Mouse (Mus musculus): Measurements from ENCODE around the gene Galm. TPM values are rescaled to one million over a fixed set of nuclear protein-coding genes. Genes with fewer than 3 reads are reported as not detected.

Gene Galm
- polyA plus RNA-seq, 1 experiment from 2014 or later, result 8.6 TPM

DNA sequence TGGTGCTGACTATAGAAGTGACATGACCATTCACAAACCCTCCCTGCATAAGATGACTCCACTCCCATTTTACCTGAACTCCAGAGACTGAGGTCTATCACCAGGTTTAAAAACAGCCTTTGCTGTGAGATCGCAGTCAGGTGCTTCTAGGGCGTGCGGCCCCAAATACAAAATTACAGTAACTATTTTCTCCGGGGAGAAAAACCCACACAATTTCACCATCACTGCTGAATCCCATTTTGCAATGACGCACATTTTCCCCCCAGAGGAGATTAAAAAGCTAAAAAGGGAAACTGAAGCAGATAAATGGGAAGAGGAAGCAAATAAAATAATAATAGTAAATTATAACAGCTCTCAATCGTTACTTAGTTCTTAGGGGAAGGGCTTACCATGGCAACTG, 27.4 kb upstream of the Galm start:
- Histone ChIP-seq H3K27me3 (ENCODE audit: insufficient read depth, poor library complexity, severe bottlenecking) (no peaks in the 10 kb centered on the region), H3K4me3 (no peak overlapping the region), H3K27ac (no peak overlapping the region), H3K9me3 (no peaks in the 10 kb centered on the region), H3K36me3 (no peaks in the 10 kb centered on the region), H3K4me1 (peaks cover 11% of the 10 kb centered on the region)
- DNase-seq (ENCODE audit: low spot score), result no peak
- 82% methylated on average over 6 of the region's 6 CpGs for WGBS

DNA sequence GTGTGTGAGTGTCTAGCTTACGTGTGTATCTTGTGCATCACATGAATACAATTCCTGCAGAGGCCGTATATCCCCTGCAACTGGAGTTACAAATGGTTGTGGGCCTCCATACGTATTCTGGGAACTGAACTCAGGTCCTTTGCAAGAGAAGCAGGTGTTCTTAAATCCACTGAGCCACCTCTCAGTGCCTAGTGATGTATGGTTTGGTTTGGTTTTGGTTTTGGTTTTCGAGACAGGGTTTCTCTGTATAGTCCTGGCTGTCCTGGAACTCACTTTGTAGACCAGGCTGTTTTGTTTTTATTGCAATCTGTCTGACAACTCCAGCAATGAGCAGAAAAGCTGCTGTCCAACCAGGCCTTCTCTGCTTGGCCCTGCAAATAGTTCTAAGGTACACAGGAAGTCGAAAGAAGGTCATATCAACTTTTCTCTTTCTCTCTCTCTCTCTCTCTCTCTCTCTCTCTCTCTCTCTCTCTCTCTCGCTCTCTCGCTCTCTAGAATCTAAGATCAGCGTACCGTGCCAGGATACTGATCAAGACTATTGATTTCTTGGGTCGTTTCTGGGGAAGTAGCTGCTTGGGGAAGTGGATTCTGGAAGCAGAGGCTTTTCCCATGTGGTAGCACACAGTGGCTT, 21.8 kb upstream of the Galm start:
- no peak for DNase-seq (ENCODE audit: low spot score)
- Histone ChIP-seq H3K9me3 (no peaks in the 10 kb centered on the region), H3K27ac (no peak overlapping the region), H3K4me3 (no peak overlapping the region), H3K36me3 (no peaks in the 10 kb centered on the region), H3K4me1 (no peaks in the 10 kb centered on the region; the same call in 1 of the 2 replicates), H3K27me3 (ENCODE audit: insufficient read depth, poor library complexity, severe bottlenecking) (no peaks in the 10 kb centered on the region)
- 80% methylated on average over 10 of the region's 10 CpGs for WGBS

DNA sequence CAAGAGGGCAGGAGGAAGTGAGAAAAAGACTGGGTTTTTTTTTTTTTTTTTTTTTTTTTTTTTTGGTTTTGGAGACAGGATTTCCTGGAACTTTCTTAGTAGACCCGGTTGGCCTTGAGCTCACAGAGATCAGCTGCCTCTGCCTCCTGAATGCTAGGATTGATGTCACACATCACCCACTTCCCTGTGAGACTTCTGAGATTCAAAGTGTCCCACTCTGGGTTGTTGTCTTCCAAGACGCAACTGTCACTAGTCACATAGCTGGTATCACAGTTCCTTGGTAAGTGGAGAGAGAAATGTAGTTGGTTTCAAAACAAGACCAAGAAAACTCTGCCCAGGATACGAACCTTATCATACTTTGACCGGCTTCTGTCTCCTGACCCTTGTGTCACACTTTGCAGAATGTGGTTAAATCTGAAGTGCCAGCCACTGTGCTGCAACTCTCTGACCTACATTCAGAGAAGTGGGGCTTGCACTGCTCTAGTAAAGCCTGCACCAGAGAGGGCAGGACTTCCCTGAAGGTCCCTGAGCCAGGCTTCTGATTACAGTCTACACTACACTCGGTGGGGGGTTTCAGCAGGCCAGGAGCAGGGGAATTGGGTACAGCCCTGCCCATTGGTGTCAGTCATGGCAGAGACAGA, 14.5 kb upstream of the Galm start:
- Histone ChIP-seq H3K9me3 (peaks cover 1% of the 10 kb centered on the region; the same call in 1 of the 2 replicates), H3K36me3 (no peaks in the 10 kb centered on the region), H3K27me3 (ENCODE audit: insufficient read depth, poor library complexity, severe bottlenecking) (no peaks in the 10 kb centered on the region)

DNA sequence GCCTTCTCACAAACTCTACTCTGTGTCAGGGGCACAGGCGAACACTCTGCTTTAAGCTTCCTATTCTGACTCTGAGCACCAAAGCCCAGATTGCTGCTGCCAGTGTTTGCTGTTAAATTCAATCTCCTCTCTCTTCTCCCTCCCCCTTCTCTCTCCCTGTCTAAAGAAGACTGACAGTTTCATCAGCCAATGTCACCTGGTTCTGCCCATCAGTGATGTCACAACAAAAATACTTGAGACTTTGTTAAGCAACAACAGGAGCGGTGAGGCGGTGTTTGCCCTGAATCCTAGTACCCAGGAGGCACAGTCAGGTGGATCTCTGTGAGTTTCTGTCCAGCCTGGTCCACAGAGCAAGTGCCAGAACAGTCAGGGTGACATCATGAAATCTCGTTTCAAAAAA, 13.8 kb upstream of the Galm start:
- 80% methylated on average over 4 of the region's 4 CpGs for WGBS
- no peak for DNase-seq (ENCODE audit: low spot score)
- Histone ChIP-seq H3K4me1 (peaks cover 6% of the 10 kb centered on the region), H3K36me3 (no peaks in the 10 kb centered on the region), H3K27me3 (ENCODE audit: insufficient read depth, poor library complexity, severe bottlenecking) (no peaks in the 10 kb centered on the region), H3K27ac (no peak overlapping the region), H3K4me3 (no peak overlapping the region), H3K9me3 (peaks cover 4% of the 10 kb centered on the region; the same call in 1 of the 2 replicates)

More for the DNA sequence above, 14.5 kb upstream of the Galm start:
- Histone ChIP-seq H3K27ac (no peak overlapping the region), H3K4me3 (no peak overlapping the region), H3K4me1 (peaks cover 6% of the 10 kb centered on the region)
- WGBS, result 47% methylated on average over 5 of the region's 5 CpGs
- DNase-seq (ENCODE audit: low spot score), result no peak

DNA sequence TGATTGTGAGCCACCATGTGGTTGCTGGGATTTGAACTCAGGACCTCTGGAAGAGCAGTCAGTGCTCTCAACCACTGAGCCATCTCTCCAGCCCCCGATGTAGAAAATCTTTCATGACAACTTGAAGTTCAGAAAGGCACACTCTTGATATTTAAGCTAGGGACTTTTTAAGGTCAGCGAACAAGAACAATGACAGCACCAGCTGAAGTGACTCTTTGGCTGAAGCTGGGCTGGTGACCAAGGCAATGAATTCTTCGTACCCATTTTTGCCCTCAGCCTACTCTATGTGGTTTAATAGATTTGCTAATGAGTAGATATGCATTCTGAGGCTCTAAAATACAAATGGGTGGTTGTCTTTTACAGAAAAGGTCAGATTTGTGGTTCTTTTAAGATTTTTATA, 6.9 kb upstream of the Galm start:
- H3K27me3 ChIP-seq (ENCODE audit: insufficient read depth, poor library complexity, severe bottlenecking), result no peaks in the 10 kb centered on the region
- H3K36me3 ChIP-seq, result no peaks in the 10 kb centered on the region
- no peak overlapping the region for H3K27ac ChIP-seq
- 90% methylated on average over 3 of the region's 3 CpGs for WGBS
- H3K4me3 ChIP-seq, result no peak overlapping the region
- no peak for DNase-seq (ENCODE audit: low spot score)
- peaks cover 4% of the 10 kb centered on the region; the same call in 1 of the 2 replicates for H3K9me3 ChIP-seq
- no peaks in the 10 kb centered on the region; the same call in 1 of the 2 replicates for H3K4me1 ChIP-seq

DNA sequence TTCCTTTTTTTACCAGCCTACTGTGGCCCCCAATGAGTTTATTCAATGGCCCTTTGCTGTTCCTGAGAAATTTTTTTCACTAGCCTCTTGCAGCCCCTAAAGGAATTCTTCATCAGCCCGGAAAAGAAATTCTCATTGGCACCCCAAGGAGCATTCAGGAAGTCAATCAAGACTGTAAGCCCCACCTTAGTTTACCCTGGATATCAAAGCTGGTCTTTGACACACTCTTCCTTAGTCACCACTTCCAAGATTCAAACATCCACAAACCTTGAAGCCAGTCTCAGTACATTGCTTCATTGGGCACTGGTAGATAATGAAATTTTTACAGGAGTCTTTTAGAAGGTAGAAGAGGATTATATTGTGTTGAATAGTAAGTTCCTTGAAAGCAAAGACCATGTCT, 5.4 kb upstream of the Galm start:
- Histone ChIP-seq H3K9me3 (peaks cover 4% of the 10 kb centered on the region; the same call in 1 of the 2 replicates), H3K27ac (no peak overlapping the region), H3K27me3 (ENCODE audit: insufficient read depth, poor library complexity, severe bottlenecking) (no peaks in the 10 kb centered on the region), H3K4me1 (no peaks in the 10 kb centered on the region; the same call in 1 of the 2 replicates), H3K36me3 (no peaks in the 10 kb centered on the region), H3K4me3 (no peak overlapping the region)
- no peak for DNase-seq (ENCODE audit: low spot score)
- WGBS, result 84% methylated on average over 1 of the region's 1 CpGs

DNA sequence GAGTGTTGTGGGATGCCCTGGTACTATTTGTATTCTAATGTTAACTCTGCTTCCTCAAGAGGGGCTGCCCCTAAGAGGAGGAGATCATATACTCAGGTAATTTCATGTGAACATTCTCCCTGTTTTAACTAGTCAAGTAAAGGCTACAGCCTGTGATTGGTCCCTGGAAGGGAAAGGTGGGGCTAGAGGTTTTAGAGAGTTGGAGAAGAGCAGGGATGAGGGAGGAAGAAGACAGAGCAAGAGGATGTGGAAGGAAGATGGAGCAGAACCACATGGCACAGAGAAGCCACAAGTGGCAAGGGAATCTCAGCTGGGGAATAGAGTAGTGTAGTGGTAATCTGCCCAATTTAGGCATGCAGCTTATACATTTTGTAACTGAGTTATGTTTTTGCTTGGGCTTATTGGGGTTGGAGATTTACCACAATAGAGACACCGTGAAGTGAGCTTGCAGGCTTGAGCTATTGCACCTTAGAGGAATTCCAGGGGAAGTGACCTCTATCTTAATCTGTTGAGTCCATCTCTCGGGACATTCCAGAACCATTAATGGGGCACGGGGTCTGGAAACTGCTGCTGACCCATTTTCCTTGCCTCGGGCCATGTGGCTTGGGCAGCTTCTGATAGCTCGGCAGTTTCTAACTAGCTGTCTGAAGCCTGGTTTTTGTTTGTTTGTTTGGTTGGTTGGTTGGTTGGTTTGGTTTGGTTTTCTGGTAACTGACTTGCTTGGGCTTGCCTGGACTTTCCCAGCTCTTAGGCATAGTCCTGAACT, 2.1 kb upstream of the Galm start:
- no peak for DNase-seq (ENCODE audit: low spot score)
- peaks cover 8% of the 10 kb centered on the region; the same call in 1 of the 2 replicates for H3K4me1 ChIP-seq
- no peak overlapping the region for H3K27ac ChIP-seq
- no peaks in the 10 kb centered on the region for H3K27me3 ChIP-seq (ENCODE audit: insufficient read depth, poor library complexity, severe bottlenecking)
- WGBS, result 71% methylated on average over 5 of the region's 5 CpGs
- H3K9me3 ChIP-seq, result no peaks in the 10 kb centered on the region
- no peak overlapping the region for H3K4me3 ChIP-seq
- H3K36me3 ChIP-seq, result no peaks in the 10 kb centered on the region

DNA sequence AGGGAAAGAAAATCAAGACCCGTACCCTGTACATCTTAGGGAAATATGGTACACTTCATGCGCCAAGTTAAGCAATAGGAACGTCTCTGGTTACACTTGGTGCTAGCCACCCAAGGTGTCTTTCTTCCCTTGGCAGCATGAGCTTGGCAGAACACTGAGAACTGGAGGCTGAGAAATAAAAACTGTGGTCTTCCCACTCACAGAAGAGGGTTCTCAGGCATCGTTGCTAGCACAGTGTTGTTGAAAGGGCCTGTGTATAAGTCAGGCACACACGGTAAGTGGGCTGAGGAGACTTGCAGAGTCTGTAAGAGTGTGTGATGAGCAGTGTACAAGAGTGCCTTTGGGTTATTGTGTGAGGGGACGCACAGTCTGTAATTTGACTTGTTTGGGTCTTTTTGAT, 1.1 kb upstream of the Galm start:
- WGBS, result 84% methylated on average over 6 of the region's 6 CpGs
- H3K4me3 ChIP-seq, result no peak overlapping the region
- no peaks in the 10 kb centered on the region for H3K9me3 ChIP-seq
- H3K36me3 ChIP-seq, result no peaks in the 10 kb centered on the region
- peaks cover 8% of the 10 kb centered on the region; the same call in 1 of the 2 replicates for H3K4me1 ChIP-seq
- DNase-seq (ENCODE audit: low spot score), result no peak
- H3K27me3 ChIP-seq (ENCODE audit: insufficient read depth, poor library complexity, severe bottlenecking), result no peaks in the 10 kb centered on the region
- no peak overlapping the region for H3K27ac ChIP-seq

DNA sequence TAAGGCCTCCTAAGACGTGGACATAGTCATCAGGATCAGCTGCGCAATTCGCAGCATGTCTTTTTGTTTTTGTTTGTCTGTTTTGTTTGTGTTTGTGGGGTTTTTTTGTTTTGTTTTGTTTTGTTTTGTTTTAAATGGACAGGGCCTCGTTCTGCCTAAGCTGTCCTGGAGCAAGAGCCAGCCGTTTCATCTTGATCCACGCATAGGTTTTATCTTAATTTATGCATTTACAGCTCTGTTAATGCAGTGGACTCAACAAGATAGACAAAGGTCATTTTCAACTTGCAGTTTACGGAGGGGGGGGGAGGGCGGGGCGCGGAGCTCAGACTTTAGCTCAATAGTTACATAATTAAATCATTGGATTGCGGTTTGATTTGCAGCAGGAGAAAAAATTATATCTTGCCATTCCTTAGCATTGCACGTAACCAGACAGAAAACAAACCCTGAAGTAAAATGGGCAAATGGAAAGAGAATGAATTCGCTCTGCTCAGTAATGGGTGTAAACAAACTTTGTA, 1.3 kb downstream of the Galm start:
- Histone ChIP-seq H3K27ac (no peak overlapping the region), H3K27me3 (ENCODE audit: insufficient read depth, poor library complexity, severe bottlenecking) (no peaks in the 10 kb centered on the region), H3K9me3 (no peaks in the 10 kb centered on the region), H3K4me1 (peaks cover 12% of the 10 kb centered on the region; the same call in 1 of the 2 replicates), H3K4me3 (no peak overlapping the region; the same call in 1 of the 2 replicates), H3K36me3 (no peaks in the 10 kb centered on the region)
- 84% methylated on average over 13 of the region's 13 CpGs for WGBS
- no peak for DNase-seq (ENCODE audit: low spot score)

DNA sequence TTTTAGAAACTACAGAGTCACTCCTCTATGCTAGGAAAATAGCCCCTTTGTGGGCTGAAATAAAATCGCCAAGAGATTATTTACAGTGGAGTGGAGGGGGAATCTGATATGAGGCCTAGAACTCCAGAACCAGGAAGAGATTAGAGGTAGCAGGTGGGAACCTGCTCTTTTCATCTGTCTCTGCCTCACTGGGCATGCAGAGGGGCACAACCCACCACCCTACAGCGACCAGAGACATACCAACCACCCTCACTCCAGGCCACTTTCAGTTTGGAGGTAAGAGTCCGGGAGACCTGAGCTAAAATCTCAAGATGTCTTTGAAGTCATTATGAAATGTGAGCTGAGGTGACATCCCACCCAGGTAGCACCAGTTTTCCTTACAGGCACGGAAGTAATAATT, 2.1 kb downstream of the Galm start:
- Histone ChIP-seq H3K9me3 (no peaks in the 10 kb centered on the region), H3K4me1 (peaks cover 12% of the 10 kb centered on the region; the same call in 1 of the 2 replicates), H3K27ac (no peak overlapping the region), H3K27me3 (ENCODE audit: insufficient read depth, poor library complexity, severe bottlenecking) (no peaks in the 10 kb centered on the region), H3K36me3 (no peaks in the 10 kb centered on the region), H3K4me3 (no peak overlapping the region)
- WGBS, result 80% methylated on average over 4 of the region's 4 CpGs
- DNase-seq (ENCODE audit: low spot score), result no peak

DNA sequence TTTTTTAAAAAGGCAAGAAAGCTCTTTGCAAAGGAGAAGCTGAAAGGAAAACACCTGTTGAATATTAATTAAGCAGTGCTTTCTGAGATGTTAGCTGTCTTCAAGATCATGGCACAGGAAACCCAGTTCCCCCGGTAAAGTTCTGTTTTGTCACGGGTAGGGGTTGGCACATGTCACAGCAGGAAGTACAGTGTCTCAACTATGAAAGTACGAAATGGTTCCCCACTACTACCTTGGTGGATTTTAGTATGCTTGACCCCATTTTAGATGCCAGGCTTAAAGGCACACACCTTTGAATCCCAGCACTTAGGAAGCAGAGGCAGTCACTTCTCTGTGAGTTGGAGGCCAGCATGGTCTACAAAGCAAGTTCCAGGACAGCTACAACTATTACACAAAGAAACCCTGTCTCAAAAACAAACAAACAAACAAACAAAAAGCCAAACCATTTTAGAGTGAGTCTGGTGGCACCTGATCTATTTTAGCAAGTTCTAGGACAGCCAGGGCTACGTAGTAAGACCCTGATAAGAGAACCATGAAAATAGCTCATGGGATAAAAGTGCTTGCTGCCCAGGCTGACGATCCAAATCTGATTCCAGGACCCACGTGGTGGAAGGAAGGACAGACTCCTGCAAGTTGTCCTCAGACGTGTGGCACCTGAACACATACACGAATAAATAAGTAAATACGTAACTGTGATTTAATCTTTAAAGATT, 3.6 kb downstream of the Galm start:
- no peak overlapping the region for H3K4me3 ChIP-seq
- no peak for DNase-seq (ENCODE audit: low spot score)
- H3K4me1 ChIP-seq, result peaks cover 12% of the 10 kb centered on the region; the same call in 1 of the 2 replicates
- no peaks in the 10 kb centered on the region for H3K27me3 ChIP-seq (ENCODE audit: insufficient read depth, poor library complexity, severe bottlenecking)
- WGBS, result 62% methylated on average over 9 of the region's 9 CpGs
- H3K27ac ChIP-seq, result no peak overlapping the region
- no peaks in the 10 kb centered on the region for H3K9me3 ChIP-seq
- no peaks in the 10 kb centered on the region for H3K36me3 ChIP-seq

DNA sequence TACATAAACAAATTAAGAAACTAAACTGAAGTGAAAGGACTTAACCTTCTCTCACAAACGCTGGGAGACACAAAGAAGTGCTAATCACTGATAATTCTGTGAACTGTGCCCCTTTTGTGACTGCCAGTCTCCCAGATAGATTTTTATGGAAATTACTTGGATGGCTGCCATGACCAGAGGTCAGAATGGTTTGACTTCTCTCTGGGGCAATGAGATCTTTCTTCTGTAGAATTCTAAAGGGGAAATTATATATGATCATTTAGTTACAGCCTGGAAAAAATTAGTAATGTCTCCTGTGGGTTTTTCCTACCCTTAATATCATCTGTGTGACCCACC, 4.1 kb downstream of the Galm start:
- DNase-seq (ENCODE audit: low spot score), result no peak
- Histone ChIP-seq H3K4me3 (no peak overlapping the region), H3K36me3 (no peaks in the 10 kb centered on the region), H3K9me3 (no peaks in the 10 kb centered on the region), H3K4me1 (peaks cover 12% of the 10 kb centered on the region; the same call in 1 of the 2 replicates), H3K27me3 (ENCODE audit: insufficient read depth, poor library complexity, severe bottlenecking) (no peaks in the 10 kb centered on the region), H3K27ac (no peak overlapping the region)
- 28% methylated on average over 1 of the region's 1 CpGs for WGBS

Data from heart, embryonic 10.5 days (tissue).